Mouse (Mus musculus): Measurements from ENCODE around the gene Rprd2. TPM values are rescaled to one million over a fixed set of nuclear protein-coding genes. Genes with fewer than 3 reads are reported as not detected.

The Rprd2 gene
- total and polyA plus RNA-seq, 3 experiments = 8.4 to 16.2 (median 12.5) TPM

DNA sequence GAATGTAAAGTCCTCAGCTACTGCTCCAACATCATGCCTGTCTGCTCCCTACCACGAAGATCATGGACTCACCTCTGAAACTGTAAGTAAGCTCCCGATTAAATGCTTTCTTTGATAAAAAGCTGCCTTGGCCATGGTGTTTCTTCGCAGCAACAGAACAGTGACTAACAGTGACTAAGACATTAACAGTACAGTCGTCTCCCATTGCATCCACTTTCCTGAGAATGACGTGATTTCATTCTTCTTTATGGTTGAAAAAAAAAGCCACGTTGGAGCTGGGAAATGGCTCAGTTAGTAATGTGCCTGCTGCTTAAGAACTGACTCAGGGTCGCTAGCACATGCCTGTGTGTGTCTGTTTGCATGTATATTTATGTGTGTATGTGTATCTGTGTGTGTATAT, 92.8 kb downstream of the Rprd2 start:
- DNase-seq (ENCODE audit: extremely low read depth) = no peak
- Histone ChIP-seq H3K27ac (ENCODE audit: insufficient read depth, low read depth) (no peak overlapping the region), H3K79me2 (replicated peaks; ENCODE audit: control insufficient read depth, extremely low read depth, insufficient read depth, poor library complexity, severe bottlenecking) (no peaks in the 10 kb centered on the region), H3K9ac (ENCODE audit: insufficient read depth, low read depth) (no peak overlapping the region), H3K9me3 (replicated peaks; ENCODE audit: low read length) (no peaks in the 10 kb centered on the region), H3K4me1 (ENCODE audit: control insufficient read depth in 1 of 2, insufficient read depth in 2 of 2) (no peaks in the 10 kb centered on the region), H3K4me2 (ENCODE audit: insufficient read depth, low read depth, poor library complexity, severe bottlenecking) (no peak overlapping the region), H3K27me3 (replicated peaks) (no peaks in the 10 kb centered on the region), H3K4me3 (replicated peaks in 1 of 3; ENCODE audit: low read depth in 2 of 3, low read length in 2 of 3, poor library complexity in 1 of 3) (no peak overlapping the region), H3K36me3 (replicated peaks in 1 of 2; ENCODE audit: control insufficient read depth in 1 of 2, insufficient read depth in 1 of 2, low read length in 1 of 2) (no peaks in the 10 kb centered on the region)
- in situ Hi-C loops (cut with MboI; ENCODE audit: low pct_ligation_motif_present, low pct_unique_long_range_greater_than_20kb, low sequenced_read_pairs) (no loop called here), dilution Hi-C loops (cut with MboI; ENCODE audit: extremely low pct_ligation_motif_present, extremely low pct_unique_long_range_greater_than_20kb, low sequenced_read_pairs) (no loop called here)
- no peak for TF ChIP-seq HCFC1 (IDR thresholded peaks at IDR 0.05; ENCODE audit: low read depth, low read length)
- no peak for TF ChIP-seq NELFE (IDR thresholded peaks at IDR 0.05; ENCODE audit: low read depth, low read length)
- no peak for TF ChIP-seq ETS1 (conservative IDR thresholded peaks at IDR 0.05; ENCODE audit: low read depth, low read length)
- TF ChIP-seq TCF12 (IDR thresholded peaks at IDR 0.05; ENCODE audit: low read depth, low read length) = no peak
- TF ChIP-seq GABPA (IDR thresholded peaks at IDR 0.05; ENCODE audit: insufficient replicate concordance, low read depth, low read length) = no peak
- TF ChIP-seq MAZ (IDR thresholded peaks at IDR 0.05; ENCODE audit: low read depth, low read length) = no peak
- no peak for TF ChIP-seq MYC (IDR thresholded peaks at IDR 0.05; ENCODE audit: low read depth, low read length)

GRCm38 (mm10) chr3:95722386-95722785, 96.3 kb downstream of the Rprd2 start:
- TF ChIP-seq JUND (conservative IDR thresholded peaks at IDR 0.05; ENCODE audit: low read depth, low read length) (no peak), NRF1 (IDR thresholded peaks at IDR 0.05; ENCODE audit: low read depth, low read length) (no peak), SIN3A (IDR thresholded peaks at IDR 0.05; ENCODE audit: low read length) (no peak), POLR2AphosphoS2 (IDR thresholded peaks at IDR 0.05; ENCODE audit: low read depth, low read length) (no peak), MEF2A (IDR thresholded peaks at IDR 0.05; ENCODE audit: borderline replicate concordance, low read depth, low read length) (no peak), ZC3H11A (IDR thresholded peaks at IDR 0.05; ENCODE audit: low read depth, low read length) (no peak)
- Histone ChIP-seq H3K4me3 (replicated peaks in 1 of 3; ENCODE audit: low read depth in 2 of 3, low read length in 2 of 3, poor library complexity in 1 of 3) (no peak overlapping the region), H3K79me2 (replicated peaks; ENCODE audit: control insufficient read depth, extremely low read depth, insufficient read depth, poor library complexity, severe bottlenecking) (no peaks in the 10 kb centered on the region), H3K36me3 (replicated peaks in 1 of 2; ENCODE audit: control insufficient read depth in 1 of 2, insufficient read depth in 1 of 2, low read length in 1 of 2) (no peaks in the 10 kb centered on the region), H3K4me1 (ENCODE audit: control insufficient read depth in 1 of 2, insufficient read depth in 2 of 2) (0 out of 4 replicates have a peak, but pooled peaks cover 0 to 2% of the 10 kb centered on the region in 2 experiments), H3K9ac (ENCODE audit: insufficient read depth, low read depth) (no peak overlapping the region), H3K27ac (ENCODE audit: insufficient read depth, low read depth) (no peak overlapping the region), H3K9me3 (replicated peaks; ENCODE audit: low read length) (no peaks in the 10 kb centered on the region), H3K4me2 (ENCODE audit: insufficient read depth, low read depth, poor library complexity, severe bottlenecking) (no peak overlapping the region), H3K27me3 (replicated peaks) (no peaks in the 10 kb centered on the region)
- in situ Hi-C loops (cut with MboI; ENCODE audit: low pct_ligation_motif_present, low pct_unique_long_range_greater_than_20kb, low sequenced_read_pairs) (no loop called here), dilution Hi-C loops (cut with MboI; ENCODE audit: extremely low pct_ligation_motif_present, extremely low pct_unique_long_range_greater_than_20kb, low sequenced_read_pairs) (no loop called here)
- no peak for DNase-seq (ENCODE audit: extremely low read depth)

DNA sequence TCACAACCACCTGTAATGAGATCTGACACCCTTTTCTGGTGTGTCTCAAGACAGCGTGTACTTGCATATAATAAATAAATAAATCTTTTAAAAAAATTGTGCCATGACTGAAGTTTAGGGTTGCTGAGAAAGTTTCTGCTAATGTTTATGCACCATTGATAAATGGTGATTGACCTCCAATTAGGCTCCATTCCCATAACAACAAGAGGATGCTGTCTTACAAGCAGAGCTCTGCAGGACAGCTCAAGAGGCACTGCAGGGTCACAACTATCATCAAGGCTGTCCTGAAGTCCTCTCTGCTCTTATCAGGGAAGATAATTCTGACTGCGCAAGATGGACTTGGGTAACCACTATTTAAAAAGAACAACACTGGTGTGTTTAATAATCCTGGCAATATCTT, 100.5 kb downstream of the Rprd2 start:
- dilution Hi-C loops (cut with MboI; ENCODE audit: extremely low pct_ligation_motif_present, extremely low pct_unique_long_range_greater_than_20kb, low sequenced_read_pairs) (no loop called here), in situ Hi-C loops (cut with MboI; ENCODE audit: low pct_ligation_motif_present, low pct_unique_long_range_greater_than_20kb, low sequenced_read_pairs) (no loop called here)
- H3K27me3 ChIP-seq (replicated peaks) = no peaks in the 10 kb centered on the region
- H3K4me2 ChIP-seq (ENCODE audit: insufficient read depth, low read depth, poor library complexity, severe bottlenecking) = no peak overlapping the region
- no peak overlapping the region for H3K27ac ChIP-seq (ENCODE audit: insufficient read depth, low read depth)
- no peaks in the 10 kb centered on the region for H3K36me3 ChIP-seq (replicated peaks in 1 of 2; ENCODE audit: control insufficient read depth in 1 of 2, insufficient read depth in 1 of 2, low read length in 1 of 2)
- H3K4me1 ChIP-seq (ENCODE audit: control insufficient read depth in 1 of 2, insufficient read depth in 2 of 2) = peaks cover 5 to 22% of the 10 kb centered on the region in 2 experiments
- H3K9ac ChIP-seq (ENCODE audit: insufficient read depth, low read depth) = no peak overlapping the region
- no peaks in the 10 kb centered on the region for H3K79me2 ChIP-seq (replicated peaks; ENCODE audit: control insufficient read depth, extremely low read depth, insufficient read depth, poor library complexity, severe bottlenecking)
- peaks cover 2% of the 10 kb centered on the region for H3K9me3 ChIP-seq (replicated peaks; ENCODE audit: low read length)
- no peak for DNase-seq (ENCODE audit: extremely low read depth)
- TF ChIP-seq SMC3 (IDR thresholded peaks at IDR 0.05; ENCODE audit: low read depth, low read length) (no peak), USF1 (IDR thresholded peaks at IDR 0.05; ENCODE audit: low read depth, low read length) (no peak), KAT2A (IDR thresholded peaks at IDR 0.05; ENCODE audit: insufficient replicate concordance, low read length) (no peak), ZMIZ1 (IDR thresholded peaks at IDR 0.05; ENCODE audit: low read depth, low read length) (no peak), ETS1 (conservative IDR thresholded peaks at IDR 0.05; ENCODE audit: low read depth, low read length) (no peak), TCF12 (IDR thresholded peaks at IDR 0.05; ENCODE audit: low read depth, low read length) (no peak), MAZ (IDR thresholded peaks at IDR 0.05; ENCODE audit: low read depth, low read length) (no peak), USF2 (conservative IDR thresholded peaks at IDR 0.05; ENCODE audit: low read depth, low read length) (no peak), ZC3H11A (IDR thresholded peaks at IDR 0.05; ENCODE audit: low read depth, low read length) (no peak), POLR2A (IDR thresholded peaks at IDR 0.05; ENCODE audit: low read depth, low read length) (no peak), ZNF384 (IDR thresholded peaks at IDR 0.05; ENCODE audit: low read depth, low read length) (no peak), JUND (conservative IDR thresholded peaks at IDR 0.05; ENCODE audit: low read depth, low read length) (no peak), SIN3A (IDR thresholded peaks at IDR 0.05; ENCODE audit: low read length) (no peak), MEF2A (IDR thresholded peaks at IDR 0.05; ENCODE audit: borderline replicate concordance, low read depth, low read length) (no peak), UBTF (IDR thresholded peaks at IDR 0.05; ENCODE audit: low read depth, low read length) (no peak), JUN (IDR thresholded peaks at IDR 0.05; ENCODE audit: insufficient read depth, low read depth, low read length) (no peak)
- no peak overlapping the region for H3K4me3 ChIP-seq (replicated peaks in 1 of 3; ENCODE audit: low read depth in 2 of 3, low read length in 2 of 3, poor library complexity in 1 of 3)

All from CH12.LX (cell line).